Mouse (Mus musculus): Measurements from ENCODE around the gene Abi2. TPM values are rescaled to one million over a fixed set of nuclear protein-coding genes. Genes with fewer than 3 reads are reported as not detected.
A peak's percentile ranks its signal among the peaks of the same experiment; 100 is the strongest.

Abi2 gene
- polyA plus RNA-seq (2015; fragmentation: Nextera tagmentation; extraction: Ambion mirVana) = 15.5 and 16.6 TPM in 2 replicates

- peak within 1 kb of the TSS; percentile 84 for H3K9ac ChIP-seq
- no peaks in the 10 kb centered on the region for H3K27me3 ChIP-seq (replicated peaks)
- peak within 1 kb of the TSS; percentile 90 for H3K27ac ChIP-seq
- H3K9me3 ChIP-seq = no peaks in the 10 kb centered on the region
- H3K36me3 ChIP-seq = no peaks in the 10 kb centered on the region
- WGBS = 0% methylated on average over 55 of the region's 69 CpGs
- peak within 1 kb of the TSS; percentile 91 for H3K4me3 ChIP-seq (replicated peaks)
- peak within 1 kb of the TSS; percentile 78 for H3K4me2 ChIP-seq (replicated peaks)
- no peaks in the 10 kb centered on the region for H3K4me1 ChIP-seq (replicated peaks)
- ATAC-seq = peak; percentile 96
These were observed at the start of gene Abi2 for GRCm38 (mm10) chr1:60409168-60409828. Abi2 (plus strand) TSS chr1:60409619.

- Histone ChIP-seq H3K36me3 (peaks cover 13% of the 10 kb centered on the region; the same call in 1 of the 2 replicates), H3K9ac (no peak overlapping the region), H3K4me2 (replicated peaks) (no peak overlapping the region), H3K4me1 (replicated peaks) (no peaks in the 10 kb centered on the region), H3K27me3 (replicated peaks) (no peaks in the 10 kb centered on the region), H3K27ac (no peak overlapping the region), H3K4me3 (replicated peaks) (no peak overlapping the region), H3K9me3 (no peaks in the 10 kb centered on the region)
- no peak for ATAC-seq
- WGBS = 100% methylated on average over 1 of the region's 1 CpGs
These were observed 47.8 kb upstream of the Abi2 start for GRCm38 (mm10) chr1:60361626-60362025.

- 0 out of 2 replicates have a peak, but pooled peaks cover 2% of the 10 kb centered on the region for H3K36me3 ChIP-seq
- H3K4me3 ChIP-seq (replicated peaks) = no peak overlapping the region
- ATAC-seq = no peak
- no peak overlapping the region for H3K4me2 ChIP-seq (replicated peaks)
- H3K27me3 ChIP-seq (replicated peaks) = no peaks in the 10 kb centered on the region
- H3K27ac ChIP-seq = no peak overlapping the region
- no peak overlapping the region for H3K9ac ChIP-seq
- no peaks in the 10 kb centered on the region for H3K9me3 ChIP-seq
- WGBS = 89% methylated on average over 1 of the region's 1 CpGs
- no peaks in the 10 kb centered on the region for H3K4me1 ChIP-seq (replicated peaks)
These were observed 32.9 kb upstream of the Abi2 start for GRCm38 (mm10) chr1:60376556-60376955.

- H3K27me3 ChIP-seq (replicated peaks) = no peaks in the 10 kb centered on the region
- ATAC-seq = no peak
- peaks cover 4% of the 10 kb centered on the region; the same call in 1 of the 2 replicates for H3K36me3 ChIP-seq
- H3K4me3 ChIP-seq (replicated peaks) = no peak overlapping the region
- no peaks in the 10 kb centered on the region for H3K9me3 ChIP-seq
- no peak overlapping the region for H3K4me2 ChIP-seq (replicated peaks)
- 98% methylated on average over 3 of the region's 3 CpGs for WGBS
- no peak overlapping the region for H3K27ac ChIP-seq
- no peaks in the 10 kb centered on the region for H3K4me1 ChIP-seq (replicated peaks)
- H3K9ac ChIP-seq = no peak overlapping the region
These were observed 27.5 kb upstream of the Abi2 start for GRCm38 (mm10) chr1:60381910-60382309.

GRCm38 (mm10) chr1:60404848-60405247 is 4.6 kb upstream of the Abi2 start:
- no peak overlapping the region for H3K9ac ChIP-seq

GRCm38 (mm10) chr1:60408501-60409167 is 785 bp upstream of the Abi2 start:
- Histone ChIP-seq H3K36me3 (no peaks in the 10 kb centered on the region), H3K27me3 (replicated peaks) (no peaks in the 10 kb centered on the region), H3K27ac (peak overlapping the region; percentile 90), H3K9me3 (no peaks in the 10 kb centered on the region), H3K9ac (peak overlapping the region; percentile 84), H3K4me1 (replicated peaks) (no peaks in the 10 kb centered on the region), H3K4me2 (replicated peaks) (peak overlapping the region; percentile 78), H3K4me3 (replicated peaks) (peak overlapping the region; percentile 91)
- peak; percentile 48 for ATAC-seq
- 17% methylated on average over 13 of the region's 13 CpGs for WGBS

More at GRCm38 (mm10) chr1:60404848-60405247, 4.6 kb upstream of the Abi2 start:
- no peak for ATAC-seq
- Histone ChIP-seq H3K9me3 (no peaks in the 10 kb centered on the region), H3K27me3 (replicated peaks) (no peaks in the 10 kb centered on the region), H3K36me3 (no peaks in the 10 kb centered on the region), H3K4me3 (replicated peaks) (no peak overlapping the region), H3K4me1 (replicated peaks) (no peaks in the 10 kb centered on the region), H3K27ac (no peak overlapping the region), H3K4me2 (replicated peaks) (no peak overlapping the region)
- 95% methylated on average over 1 of the region's 1 CpGs for WGBS

- peak overlapping the region; percentile 84 for H3K9ac ChIP-seq
- under 1% methylated on average over 50 of the region's 54 CpGs for WGBS
- H3K9me3 ChIP-seq = no peaks in the 10 kb centered on the region
- ATAC-seq = peak; percentile 77
- H3K4me1 ChIP-seq (replicated peaks) = no peaks in the 10 kb centered on the region
- peak overlapping the region; percentile 78 for H3K4me2 ChIP-seq (replicated peaks)
- H3K27me3 ChIP-seq (replicated peaks) = no peaks in the 10 kb centered on the region
- no peaks in the 10 kb centered on the region for H3K36me3 ChIP-seq
- H3K4me3 ChIP-seq (replicated peaks) = peak overlapping the region; percentile 91
- peak overlapping the region; percentile 90 for H3K27ac ChIP-seq
These were observed 754 bp downstream of the Abi2 start for GRCm38 (mm10) chr1:60409928-60410817.

GRCm38 (mm10) chr1:60416724-60417123 is 7.3 kb downstream of the Abi2 start:
- no peak for ATAC-seq
- no peaks in the 10 kb centered on the region for H3K9me3 ChIP-seq
- H3K4me3 ChIP-seq (replicated peaks) = no peak overlapping the region
- no peak overlapping the region for H3K4me2 ChIP-seq (replicated peaks)
- no peaks in the 10 kb centered on the region for H3K4me1 ChIP-seq (replicated peaks)
- H3K27me3 ChIP-seq (replicated peaks) = no peaks in the 10 kb centered on the region
- H3K9ac ChIP-seq = no peak overlapping the region
- WGBS = 71% methylated on average over 3 of the region's 3 CpGs
- no peak overlapping the region for H3K27ac ChIP-seq
- no peaks in the 10 kb centered on the region for H3K36me3 ChIP-seq

GRCm38 (mm10) chr1:60423882-60424281 is 14.5 kb downstream of the Abi2 start:
- Histone ChIP-seq H3K4me3 (replicated peaks) (no peak overlapping the region), H3K4me1 (replicated peaks) (no peaks in the 10 kb centered on the region), H3K4me2 (replicated peaks) (no peak overlapping the region), H3K9ac (no peak overlapping the region), H3K27ac (no peak overlapping the region), H3K9me3 (no peaks in the 10 kb centered on the region), H3K36me3 (no peaks in the 10 kb centered on the region), H3K27me3 (replicated peaks) (no peaks in the 10 kb centered on the region)
- WGBS = 93% methylated on average over 1 of the region's 1 CpGs
- no peak for ATAC-seq

GRCm38 (mm10) chr1:60428341-60428740 is 18.9 kb downstream of the Abi2 start:
- H3K36me3 ChIP-seq = no peaks in the 10 kb centered on the region
- no peaks in the 10 kb centered on the region for H3K4me1 ChIP-seq (replicated peaks)
- H3K27me3 ChIP-seq (replicated peaks) = no peaks in the 10 kb centered on the region
- ATAC-seq = no peak
- no peaks in the 10 kb centered on the region for H3K9me3 ChIP-seq
- H3K9ac ChIP-seq = no peak overlapping the region
- 94% methylated on average over 2 of the region's 2 CpGs for WGBS
- H3K4me2 ChIP-seq (replicated peaks) = no peak overlapping the region
- no peak overlapping the region for H3K4me3 ChIP-seq (replicated peaks)
- H3K27ac ChIP-seq = no peak overlapping the region

GRCm38 (mm10) chr1:60428932-60429331 is 19.5 kb downstream of the Abi2 start:
- 74% methylated on average over 2 of the region's 2 CpGs for WGBS
- no peak overlapping the region for H3K9ac ChIP-seq
- no peak for ATAC-seq

GRCm38 (mm10) chr1:60431531-60431930 is 22.1 kb downstream of the Abi2 start:
- no peaks in the 10 kb centered on the region for H3K4me1 ChIP-seq (replicated peaks)
- H3K9ac ChIP-seq = no peak overlapping the region
- no peaks in the 10 kb centered on the region for H3K9me3 ChIP-seq
- no peaks in the 10 kb centered on the region for H3K27me3 ChIP-seq (replicated peaks)
- H3K4me3 ChIP-seq (replicated peaks) = no peak overlapping the region
- H3K36me3 ChIP-seq = no peaks in the 10 kb centered on the region
- WGBS = 89% methylated on average over 5 of the region's 5 CpGs
- no peak for ATAC-seq
- H3K27ac ChIP-seq = no peak overlapping the region
- H3K4me2 ChIP-seq (replicated peaks) = no peak overlapping the region

More at GRCm38 (mm10) chr1:60428932-60429331, 19.5 kb downstream of the Abi2 start:
- Histone ChIP-seq H3K36me3 (no peaks in the 10 kb centered on the region), H3K4me1 (replicated peaks) (no peaks in the 10 kb centered on the region), H3K9me3 (no peaks in the 10 kb centered on the region), H3K27ac (no peak overlapping the region), H3K4me2 (replicated peaks) (no peak overlapping the region), H3K27me3 (replicated peaks) (no peaks in the 10 kb centered on the region), H3K4me3 (replicated peaks) (no peak overlapping the region)

Measured in intestine, embryonic 15.5 days (tissue).